In genomic region chr13:75793863-75794629, GRCm38 (mm10) we compare ENCODE assay signal across 16 mouse cellular contexts. TPM values are rescaled to one million over a fixed set of nuclear protein-coding genes. Genes with fewer than 3 reads are reported as not detected.
DNase-seq lines count a peak whose midpoint lies in the region; ATAC-seq and TF ChIP-seq lines count a peak whose summit lies in the region.
"Had no signal": no experiment of that assay in that cellular context is flagged by ENCODE, and none has a peak within 500 bp of the region (broad histone marks: within the 10 kb centered on the region; RNA-seq: fewer than 3 reads in every experiment).

No protein-coding gene starts in this region.

- peaks cover 41% of the 10 kb centered on the region for H3K4me1 ChIP-seq in G1E (ENCODE audit: insufficient read depth, low read depth, low read length)
- no peaks in the 10 kb centered on the region for H3K4me1 ChIP-seq in forebrain, embryonic 15.5 days
- H3K4me1 ChIP-seq: limb, embryonic 10.5 days; neural tube, embryonic 13.5 days had no signal

- 62% methylated on average over 6 of the region's 6 CpGs for WGBS in forebrain, embryonic 15.5 days

- no peak overlapping the region for H3K4me2 ChIP-seq in forebrain, embryonic 15.5 days (replicated peaks)
- H3K4me2 ChIP-seq: forebrain, embryonic 12.5 days; hindbrain, embryonic 14.5 days; neural tube, embryonic 13.5 days had no signal

- ATAC-seq in G1E (ENCODE audit: extremely low read depth, insufficient number of reproducible peaks, low FRiP score, poor library complexity, severe bottlenecking): peak; percentile 19; the same call in 1 of the 2 replicates
- peak; percentile 52 for ATAC-seq in granulocyte monocyte progenitor cell, adult 5-6 weeks (replicated peaks; ENCODE audit: poor library complexity, severe bottlenecking)
- no peak for ATAC-seq in forebrain, embryonic 15.5 days (replicated peaks)
- ATAC-seq: activated CD4-positive, CD25-positive, alpha-beta regulatory T cell, adult 4 months had no signal

- H3K27ac ChIP-seq in forebrain, embryonic 15.5 days (replicated peaks): no peak overlapping the region
- H3K27ac ChIP-seq: forebrain, embryonic 12.5 days; hindbrain, embryonic 14.5 days; limb, embryonic 10.5 days; neural tube, embryonic 13.5 days had no signal

- H3K27me3 ChIP-seq in G1E (ENCODE audit: insufficient read depth, low read length): no peaks in the 10 kb centered on the region
- no peaks in the 10 kb centered on the region for H3K27me3 ChIP-seq in forebrain, embryonic 15.5 days
- H3K27me3 ChIP-seq: forebrain, embryonic 12.5 days; neural tube, embryonic 13.5 days had no signal

- peak; percentile 57 for DNase-seq in lung, postnatal 36 days
- no peak for DNase-seq in lung, postnatal 10 days
- no peak for DNase-seq in G1E (ENCODE audit: low spot score)
- no peak for DNase-seq in retina, postnatal 1 day
- DNase-seq in layer of hippocampus, postnatal 25 days (ENCODE audit: extremely low spot score in 1 of 2, low spot score in 1 of 2): no peak
- DNase-seq: heart, adult 18-20 months; kidney, adult 11 months; kidney, postnatal 4 days; thymus, postnatal 14 days had no signal

- no peak for TF ChIP-seq CTCF in G1E (IDR thresholded peaks at IDR 0.05; ENCODE audit: low read depth, low read length)

- no peak overlapping the region for H3K9ac ChIP-seq in forebrain, embryonic 15.5 days (replicated peaks)
- H3K9ac ChIP-seq: forebrain, embryonic 12.5 days; hindbrain, embryonic 14.5 days; neural tube, embryonic 13.5 days had no signal

- H3K36me3 ChIP-seq in G1E (replicated peaks): no peaks in the 10 kb centered on the region
- H3K36me3 ChIP-seq in forebrain, embryonic 15.5 days: no peaks in the 10 kb centered on the region
- H3K36me3 ChIP-seq: forebrain, embryonic 12.5 days; limb, embryonic 10.5 days; neural tube, embryonic 13.5 days had no signal

- no peaks in the 10 kb centered on the region for H3K9me3 ChIP-seq in G1E (replicated peaks)
- no peaks in the 10 kb centered on the region for H3K9me3 ChIP-seq in forebrain, embryonic 15.5 days
- H3K9me3 ChIP-seq: forebrain, embryonic 12.5 days; limb, embryonic 10.5 days; neural tube, embryonic 13.5 days had no signal

- H3K4me3 ChIP-seq in G1E (ENCODE audit: low read depth, low read length): no peak overlapping the region; the same call in 1 of the 2 replicates
- H3K4me3 ChIP-seq in forebrain, embryonic 15.5 days: no peak overlapping the region
- H3K4me3 ChIP-seq: forebrain, embryonic 12.5 days; limb, embryonic 10.5 days; neural tube, embryonic 13.5 days had no signal

RNA-seq across cellular contexts. Expression of gene Glrx, which starts 45.6 kb away (rescaled TPM):
- 82.2 and 89.2 TPM in 2 replicates for total RNA-seq in G1E (2014; fragmentation: Nextera tagmentation)
- 40.9 and 45.4 TPM in 2 replicates for total RNA-seq in G1E (2017)
- 3.1 and 3.7 TPM in 2 replicates for polyA plus RNA-seq in G1E (2012)
- 143 and 158 TPM in 2 replicates for total RNA-seq in granulocyte monocyte progenitor cell, adult 5-6 weeks (2014; fragmentation: Nextera tagmentation)
- 130 and 142 TPM in 2 replicates for total RNA-seq in granulocyte monocyte progenitor cell, adult 5-6 weeks (2017)
- 29.5 and 31.5 TPM in 2 replicates for polyA plus RNA-seq in forebrain, embryonic 15.5 days (2015; fragmentation: Nextera tagmentation; extraction: Ambion mirVana)
- 10 to 100 TPM; 47.8 to 52.3 TPM for total RNA-seq in layer of hippocampus, postnatal 25 days (2021)
